Mouse (Mus musculus) layer of hippocampus, adult 11-12 months (tissue): ENCODE measurements at regions not wholly inside any gene's neighbourhood (a gene's known extent, or its start where the extent isn't known, plus 50 kb on each side); places are given as distances from the start of the nearest gene placed in this dataset.

ENCODE experiments used
- DNase-seq: peaks from one replicate; pipeline ENCODE4 v3.0.0; 2022; ENCODE audit warnings: low spot score

GRCm38 (mm10) chr16:70929651-70930050 is 615.9 kb downstream of the Gbe1 start:
- no peak for DNase-seq

- no peak for DNase-seq
Observed at GRCm38 (mm10) chr16:70935959-70936358, 622.2 kb downstream of the Gbe1 start.

GRCm38 (mm10) chr16:70952937-70953336 is 639.2 kb downstream of the Gbe1 start:
- DNase-seq = no peak
